14 mouse cellular contexts compared by ENCODE assay signal in the genomic region with DNA sequence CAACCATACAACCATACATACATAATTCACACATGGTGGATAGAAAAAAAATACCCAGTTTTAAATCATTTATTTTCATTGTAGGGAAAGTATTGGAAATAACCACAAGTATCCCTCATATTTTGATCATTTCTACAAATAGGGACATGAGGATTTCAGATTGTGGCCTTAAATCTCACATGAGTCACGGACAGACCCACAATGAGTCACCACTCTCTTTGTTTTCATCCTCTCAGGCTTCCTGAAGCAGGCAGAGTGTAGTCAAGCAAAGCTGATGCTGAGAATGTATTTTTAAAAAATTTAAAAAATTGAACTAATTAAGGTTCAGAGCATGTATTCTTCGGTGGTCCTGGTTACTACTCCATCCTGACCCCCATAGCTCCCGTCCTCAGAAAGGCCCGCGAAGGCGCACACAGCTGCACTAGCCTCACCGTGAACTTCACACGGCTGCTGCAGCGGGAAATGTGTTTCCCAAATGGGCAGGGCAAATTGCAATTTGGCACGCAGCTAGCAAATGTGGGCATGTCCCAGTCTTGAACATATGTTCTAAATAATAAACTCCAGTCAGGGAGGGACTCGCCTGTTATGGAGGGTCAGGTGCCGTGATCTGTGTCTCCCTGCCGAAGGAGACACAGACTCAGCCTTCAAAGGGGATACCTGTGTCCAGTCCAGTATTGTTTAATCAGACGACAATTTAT.
A peak's percentile ranks its signal among the peaks of the same experiment; 100 is the strongest.
DNase-seq lines count a peak whose midpoint lies in the region; ATAC-seq lines count a peak whose summit lies in the region.
"Had no signal": no experiment of that assay in that cellular context is flagged by ENCODE, and none has a peak within 500 bp of the region (broad histone marks: within the 10 kb centered on the region; RNA-seq: fewer than 3 reads in every experiment).

No protein-coding gene starts in this region.

- peaks cover 11% of the 10 kb centered on the region; the same call in 1 of the 2 replicates for H3K4me1 ChIP-seq in embryonic facial prominence, embryonic 14.5 days (ENCODE audit: control insufficient read depth, insufficient read depth, low read length)
- H3K4me1 ChIP-seq in neural tube, embryonic 11.5 days (ENCODE audit: control insufficient read depth, insufficient read depth, low read length), result no peaks in the 10 kb centered on the region
- H3K4me1 ChIP-seq in kidney, embryonic 14.5 days (ENCODE audit: control insufficient read depth, insufficient read depth, low read length), result no peaks in the 10 kb centered on the region

- no peaks in the 10 kb centered on the region for H3K27me3 ChIP-seq in embryonic facial prominence, embryonic 14.5 days (replicated peaks; ENCODE audit: control insufficient read depth, insufficient read depth, low read length)
- H3K27me3 ChIP-seq in neural tube, embryonic 11.5 days (ENCODE audit: control insufficient read depth, insufficient read depth, low read length), result no peaks in the 10 kb centered on the region
- no peaks in the 10 kb centered on the region for H3K27me3 ChIP-seq in kidney, embryonic 14.5 days (ENCODE audit: control insufficient read depth, insufficient read depth, low read length)

- no peaks in the 10 kb centered on the region for H3K36me3 ChIP-seq in embryonic facial prominence, embryonic 14.5 days (ENCODE audit: control insufficient read depth, insufficient read depth, low read length)
- no peaks in the 10 kb centered on the region for H3K36me3 ChIP-seq in neural tube, embryonic 11.5 days (ENCODE audit: control insufficient read depth, insufficient read depth, low read length)
- H3K36me3 ChIP-seq in kidney, embryonic 14.5 days (ENCODE audit: control insufficient read depth, insufficient read depth, low read length), result no peaks in the 10 kb centered on the region; the same call in 1 of the 2 replicates

- H3K9ac ChIP-seq in embryonic facial prominence, embryonic 14.5 days (ENCODE audit: low read depth, low read length), result no peak overlapping the region
- H3K9ac ChIP-seq in neural tube, embryonic 11.5 days (ENCODE audit: low read length), result no peak overlapping the region
- no peak overlapping the region for H3K9ac ChIP-seq in kidney, embryonic 14.5 days (ENCODE audit: low read depth, low read length)
- H3K9ac ChIP-seq: liver, embryonic 14.5 days had no signal

- DNase-seq in gastrocnemius, postnatal 14 days, result peak; percentile 8
- no peak for DNase-seq in gastrocnemius, postnatal 36 days
- DNase-seq in Muller cell, postnatal 12 days (ENCODE audit: inconsistent ontology term), result peak; percentile 66
- DNase-seq in embryonic facial prominence, embryonic 14.5 days (ENCODE audit: low spot score), result peak; percentile 82
- DNase-seq in neural tube, embryonic 11.5 days (ENCODE audit: low spot score), result peak; percentile 18
- DNase-seq in yolk sac, embryonic 10.5 days (ENCODE audit: low spot score), result no peak
- DNase-seq: cerebellum, postnatal 36 days; kidney, postnatal 25 days; layer of hippocampus, postnatal 36 days; lung, postnatal 36 days; right cerebral cortex, postnatal 4 days; thymus, postnatal 14 days had no signal

- no peak overlapping the region for H3K4me3 ChIP-seq in embryonic facial prominence, embryonic 14.5 days (ENCODE audit: low read depth, low read length)
- no peak overlapping the region for H3K4me3 ChIP-seq in neural tube, embryonic 11.5 days (ENCODE audit: low read depth, low read length)
- H3K4me3 ChIP-seq in kidney, embryonic 14.5 days (ENCODE audit: low read length), result no peak overlapping the region

- intact Hi-C loops in gastrocnemius, postnatal 14 days (cut with DNase I; ENCODE audit: low total_unique reads), result no loop called here
- intact Hi-C loops in gastrocnemius, postnatal 36 days (cut with DNase I), result no loop called here

- ATAC-seq in embryonic facial prominence, embryonic 14.5 days (ENCODE audit: low read depth), result peak; percentile 50; the same call in 1 of the 2 replicates
- peak; percentile 35; the same call in 1 of the 2 replicates for ATAC-seq in neural tube, embryonic 11.5 days (ENCODE audit: insufficient read depth, low FRiP score, low TSS enrichment)
- no peak for ATAC-seq in kidney, embryonic 14.5 days (ENCODE audit: low FRiP score, low TSS enrichment)

- no peaks in the 10 kb centered on the region for H3K9me3 ChIP-seq in embryonic facial prominence, embryonic 14.5 days (ENCODE audit: control insufficient read depth, low read length)
- H3K9me3 ChIP-seq in neural tube, embryonic 11.5 days (ENCODE audit: control insufficient read depth, low read length), result no peaks in the 10 kb centered on the region
- H3K9me3 ChIP-seq in kidney, embryonic 14.5 days (ENCODE audit: control insufficient read depth, low read length), result no peaks in the 10 kb centered on the region

- H3K4me2 ChIP-seq in embryonic facial prominence, embryonic 14.5 days (ENCODE audit: low read depth, low read length), result no peak overlapping the region
- no peak overlapping the region for H3K4me2 ChIP-seq in neural tube, embryonic 11.5 days (ENCODE audit: low read depth)
- no peak overlapping the region for H3K4me2 ChIP-seq in kidney, embryonic 14.5 days (replicated peaks; ENCODE audit: low read depth, low read length)

- 48% methylated on average over 14 of the region's 14 CpGs for WGBS in embryonic facial prominence, embryonic 14.5 days
- 71% methylated on average over 14 of the region's 14 CpGs for WGBS in neural tube, embryonic 11.5 days
- WGBS in kidney, embryonic 14.5 days, result 81% methylated on average over 14 of the region's 14 CpGs

- no peak overlapping the region for H3K27ac ChIP-seq in embryonic facial prominence, embryonic 14.5 days (replicated peaks; ENCODE audit: low read depth, low read length)
- no peak overlapping the region for H3K27ac ChIP-seq in neural tube, embryonic 11.5 days (ENCODE audit: low read depth, low read length)
- no peak overlapping the region for H3K27ac ChIP-seq in kidney, embryonic 14.5 days (ENCODE audit: low read depth, low read length)
- H3K27ac ChIP-seq: liver, embryonic 14.5 days had no signal

Comparison
In these comparisons a context has a peak if more than half of its experiments do, and no peak if none do; other contexts are left out.
1. DNase-seq: peak in gastrocnemius, postnatal 14 days (single experiment), Muller cell, postnatal 12 days (single experiment), embryonic facial prominence, embryonic 14.5 days (single experiment) and neural tube, embryonic 11.5 days (single experiment); none in gastrocnemius, postnatal 36 days (0 of 2) and yolk sac, embryonic 10.5 days (single experiment).